Mouse (Mus musculus) heart, adult 2 months (tissue): ENCODE measurements around the gene Kansl1. TPM values are rescaled to one million over a fixed set of nuclear protein-coding genes. Genes with fewer than 3 reads are reported as not detected.

Source experiments
- DNase-seq, 2 experiments: peaks; one replicate each; pipeline ENCODE4 v3.0.0; 2021
- H3K27ac ChIP-seq: fragments of 200-600 bp; 2 replicates; pipeline ENCODE4 v1.8.1; 2022
- H3K27me3 ChIP-seq: fragments of 200-500 bp; 2 replicates; pipeline ENCODE4 v1.6.1; 2012; ENCODE audit warnings: mild to moderate bottlenecking, low read length, inconsistent platforms, mixed read lengths; ENCODE audit not compliant: control insufficient read depth, insufficient read depth
- H3K36me3 ChIP-seq: fragments of 200-500 bp; 2 replicates; pipeline ENCODE4 v1.6.1; 2012; ENCODE audit warnings: low read length, inconsistent platforms; ENCODE audit not compliant: control insufficient read depth, insufficient read depth
- H3K4me1 ChIP-seq: fragments of 200-500 bp; 2 replicates; pipeline ENCODE4 v1.6.1; 2011; ENCODE audit warnings: low read length; ENCODE audit not compliant: control insufficient read depth, insufficient read depth
- H3K4me3 ChIP-seq: fragments of 200-600 bp; 2 replicates; pipeline ENCODE4 v1.8.1; 2022
- H3K79me2 ChIP-seq: fragments of 200-500 bp; replicated peaks from 2 replicates; pipeline ENCODE4 v1.6.1; 2012; ENCODE audit warnings: mild to moderate bottlenecking, inconsistent platforms, low read length, moderate library complexity, mixed read lengths; ENCODE audit not compliant: control insufficient read depth, insufficient read depth
- H3K9ac ChIP-seq: fragments of 200-500 bp; 2 replicates; pipeline ENCODE4 v1.6.1; 2012; ENCODE audit warnings: low read depth, mild to moderate bottlenecking, control low read depth, inconsistent platforms, low read length, mixed read lengths
- CTCF ChIP-seq: fragments of 200-600 bp; IDR thresholded peaks from 2 replicates; pipeline ENCODE4 v1.8.1; 2022; ENCODE audit warnings: antibody characterized with exemption, mild to moderate bottlenecking, moderate library complexity
- EP300 ChIP-seq: fragments of 200-500 bp; IDR thresholded peaks from 2 replicates; pipeline ENCODE4 v1.6.1; 2011; ENCODE audit warnings: low read depth, low read length, control low read depth; ENCODE audit not compliant: insufficient read depth
- POLR2A ChIP-seq: fragments of 200-500 bp; IDR thresholded peaks from 2 replicates; pipeline ENCODE4 v1.6.1; 2011; ENCODE audit warnings: mild to moderate bottlenecking, low read depth, low read length, control low read depth; ENCODE audit not compliant: insufficient read depth
- WGBS: fragments of 180-500 bp; shearing (Covaris S2); methylation state at CpG from one replicate; pipeline ENCODE4 v1.1.7; 2018; 5-methylcytosine and 5-hydroxymethylcytosine counted together
- intact Hi-C: fragments of 180-260 bp; cut with DNase I; formaldehyde crosslinking; loops from one replicate; pipeline ENCODE4 v1.15.1; 2025
- polyA plus RNA-seq: library from polyadenylated mRNA; depleted of rRNA; stranded (reverse); fragments of >200 nt; gene quantifications from 2 replicates; pipeline ENCODE4 v1.2.3, GENCODE M21; 2012
- total RNA-seq, 2 experiments: library from RNA; stranded (reverse); gene quantifications; 2 replicates each; pipeline ENCODE4 v1.2.3; 2021

Gene Kansl1
- total and polyA plus RNA-seq, 3 experiments, result 26.8 to 30.1 (median 27.1) TPM

GRCm38 (mm10) chr11:104479505-104479904 is 10.8 kb upstream of the Kansl1 start:
- no peak overlapping the region for H3K9ac ChIP-seq
- intact Hi-C loops, result no loop called here
- WGBS, result 71% methylated on average over 4 of the region's 4 CpGs
- H3K4me3 ChIP-seq, result no peak overlapping the region
- no peaks in the 10 kb centered on the region for H3K36me3 ChIP-seq
- no peak for DNase-seq
- no peaks in the 10 kb centered on the region for H3K27me3 ChIP-seq
- H3K79me2 ChIP-seq, result no peaks in the 10 kb centered on the region
- H3K4me1 ChIP-seq, result no peaks in the 10 kb centered on the region
- no peak overlapping the region for H3K27ac ChIP-seq
- TF ChIP-seq POLR2A, result no peak
- TF ChIP-seq CTCF, result no peak
- no peak for TF ChIP-seq EP300

- H3K4me3 ChIP-seq, result peak overlapping the region; percentile 68
- intact Hi-C loops, result no loop called here
- peak; percentile 93 to 94 for DNase-seq
- H3K79me2 ChIP-seq, result peaks cover 3% of the 10 kb centered on the region; the same call in 1 of the 2 replicates
- no peaks in the 10 kb centered on the region for H3K27me3 ChIP-seq
- no peaks in the 10 kb centered on the region; the same call in 1 of the 2 replicates for H3K36me3 ChIP-seq
- TF ChIP-seq CTCF, result no peak
- no peak for TF ChIP-seq EP300
- peak; percentile 57; the same call in 1 of the 2 replicates for TF ChIP-seq POLR2A
- peaks cover 1% of the 10 kb centered on the region for H3K4me1 ChIP-seq
- H3K9ac ChIP-seq, result peak overlapping the region; percentile 89
- peak overlapping the region; percentile 67 for H3K27ac ChIP-seq
- WGBS, result under 1% methylated on average over 18 of the region's 19 CpGs
Measured at GRCm38 (mm10) chr11:104469371-104469835, 742 bp upstream of the Kansl1 start.

- intact Hi-C loops, result no loop called here
- DNase-seq, result no peak
- Histone ChIP-seq H3K4me1 (peaks cover 1% of the 10 kb centered on the region), H3K27me3 (no peaks in the 10 kb centered on the region), H3K36me3 (no peaks in the 10 kb centered on the region; the same call in 1 of the 2 replicates), H3K27ac (no peak overlapping the region), H3K79me2 (peaks cover 3% of the 10 kb centered on the region; the same call in 1 of the 2 replicates), H3K4me3 (no peak overlapping the region), H3K9ac (no peak overlapping the region)
- WGBS, result 82% methylated on average over 5 of the region's 5 CpGs
- TF ChIP-seq CTCF (no peak), POLR2A (no peak), EP300 (no peak)
Measured at GRCm38 (mm10) chr11:104467698-104468097, 963 bp downstream of the Kansl1 start.

- peak in 1 of 2 experiments; percentile 20 for DNase-seq
- intact Hi-C loops, result loop anchor here (1.0 to 2.0 kb wide), 2 partner anchors 115 to 146 kb away; no protein-coding TSS in a partner anchor
- Histone ChIP-seq H3K27me3 (no peaks in the 10 kb centered on the region), H3K36me3 (no peaks in the 10 kb centered on the region), H3K79me2 (peaks cover 3% of the 10 kb centered on the region; the same call in 1 of the 2 replicates), H3K4me1 (no peaks in the 10 kb centered on the region), H3K9ac (no peak overlapping the region), H3K27ac (no peak overlapping the region), H3K4me3 (no peak overlapping the region)
- TF ChIP-seq EP300 (no peak), CTCF (peak; percentile 95), POLR2A (no peak)
Measured at GRCm38 (mm10) chr11:104461551-104461950, 7.1 kb downstream of the Kansl1 start.

GRCm38 (mm10) chr11:104459671-104460070 is 9.0 kb downstream of the Kansl1 start:
- Histone ChIP-seq H3K27me3 (no peaks in the 10 kb centered on the region), H3K4me1 (peaks cover 2% of the 10 kb centered on the region; the same call in 1 of the 2 replicates), H3K4me3 (no peak overlapping the region), H3K27ac (no peak overlapping the region), H3K79me2 (peaks cover 3% of the 10 kb centered on the region), H3K36me3 (peaks cover 4% of the 10 kb centered on the region; the same call in 1 of the 2 replicates), H3K9ac (no peak overlapping the region)
- 95% methylated on average over 2 of the region's 2 CpGs for WGBS
- intact Hi-C loops, result loop anchor here (2.0 kb wide), 1 partner anchor 113 kb away; no protein-coding TSS in a partner anchor
- no peak for TF ChIP-seq CTCF
- TF ChIP-seq POLR2A, result no peak
- TF ChIP-seq EP300, result no peak
- DNase-seq, result no peak

- intact Hi-C loops, result no loop called here
- TF ChIP-seq CTCF, result peak; percentile 53
- no peak for TF ChIP-seq EP300
Measured at GRCm38 (mm10) chr11:104458507-104458906, 10.2 kb downstream of the Kansl1 start.

More at GRCm38 (mm10) chr11:104458507-104458906, 10.2 kb downstream of the Kansl1 start:
- H3K27ac ChIP-seq, result no peak overlapping the region
- peaks cover 2% of the 10 kb centered on the region; the same call in 1 of the 2 replicates for H3K4me1 ChIP-seq
- 76% methylated on average over 2 of the region's 2 CpGs for WGBS
- H3K79me2 ChIP-seq, result peaks cover 3% of the 10 kb centered on the region
- H3K4me3 ChIP-seq, result no peak overlapping the region
- DNase-seq, result no peak
- H3K9ac ChIP-seq, result no peak overlapping the region
- H3K27me3 ChIP-seq, result no peaks in the 10 kb centered on the region
- peaks cover 4% of the 10 kb centered on the region; the same call in 1 of the 2 replicates for H3K36me3 ChIP-seq
